In genomic region chr15:102202971-102203834, GRCm38 (mm10) we compare ENCODE assay signal across 8 mouse cellular contexts. TPM values are rescaled to one million over a fixed set of nuclear protein-coding genes. Genes with fewer than 3 reads are reported as not detected.
DNase-seq lines count a peak whose midpoint lies in the region; ATAC-seq and TF ChIP-seq lines count a peak whose summit lies in the region.

Gene Zfp740, plus strand, starts transcription at chr15:102203249.

- peak within 1 kb of the TSS; percentile 99 for H3K27ac ChIP-seq in heart, embryonic 11.5 days (ENCODE audit: low read depth, low read length)
- H3K27ac ChIP-seq in kidney, embryonic 16.5 days (ENCODE audit: low read length) = peak within 1 kb of the TSS; percentile 100
- peak within 1 kb of the TSS; percentile 94 for H3K27ac ChIP-seq in liver, adult 2 months (replicated peaks; ENCODE audit: insufficient read depth, low read depth, low read length)

- TF ChIP-seq CTCF in liver, adult 2 months (IDR thresholded peaks at IDR 0.05; ENCODE audit: low read depth, low read length) = no peak

- H3K4me1 ChIP-seq in heart, embryonic 11.5 days (ENCODE audit: control insufficient read depth, insufficient read depth, low read length) = peaks cover 24% of the 10 kb centered on the region
- H3K4me1 ChIP-seq in kidney, embryonic 16.5 days (ENCODE audit: insufficient read depth, low read length) = peaks cover 43% of the 10 kb centered on the region
- H3K4me1 ChIP-seq in liver, adult 2 months (ENCODE audit: control insufficient read depth, insufficient read depth, low read length) = peaks cover 18% of the 10 kb centered on the region

- peak within 1 kb of the TSS; percentile 89 for H3K4me2 ChIP-seq in heart, embryonic 11.5 days
- H3K4me2 ChIP-seq in kidney, embryonic 16.5 days (replicated peaks; ENCODE audit: low read depth, low read length) = peak within 1 kb of the TSS; percentile 79
- peak within 1 kb of the TSS; percentile 87 for H3K4me2 ChIP-seq in myocyte (ENCODE audit: low read depth)

- peaks cover 4% of the 10 kb centered on the region; the same call in 1 of the 2 replicates for H3K36me3 ChIP-seq in heart, embryonic 11.5 days (ENCODE audit: control insufficient read depth, insufficient read depth, low read length)
- H3K36me3 ChIP-seq in kidney, embryonic 16.5 days (ENCODE audit: insufficient read depth, low read length) = peaks cover 31% of the 10 kb centered on the region
- peaks cover 23% of the 10 kb centered on the region for H3K36me3 ChIP-seq in liver, adult 2 months (ENCODE audit: control insufficient read depth, insufficient read depth, low read length)
- H3K36me3 ChIP-seq in myocyte (ENCODE audit: control insufficient read depth, insufficient read depth) = peaks cover 29% of the 10 kb centered on the region
- peaks cover 6% of the 10 kb centered on the region for H3K36me3 ChIP-seq in splenic B cell, adult 2 months (ENCODE audit: control insufficient read depth, insufficient read depth, low read length, poor library complexity, severe bottlenecking)

- H3K79me2 ChIP-seq in liver, adult 2 months (ENCODE audit: control insufficient read depth, insufficient read depth, low read length) = peaks cover 10% of the 10 kb centered on the region; the same call in 1 of the 2 replicates
- peaks cover 37% of the 10 kb centered on the region for H3K79me2 ChIP-seq in myocyte (ENCODE audit: control insufficient read depth, insufficient read depth)

- peak within 1 kb of the TSS; percentile 85 for H3K4me3 ChIP-seq in heart, embryonic 11.5 days (ENCODE audit: low read depth, low read length)
- H3K4me3 ChIP-seq in kidney, embryonic 16.5 days (ENCODE audit: low read length) = peak within 1 kb of the TSS; percentile 89
- H3K4me3 ChIP-seq in liver, adult 2 months (ENCODE audit: insufficient read depth, low read depth, low read length) = peak within 1 kb of the TSS; percentile 98
- H3K4me3 ChIP-seq in myocyte = peak within 1 kb of the TSS; percentile 59

- peak within 1 kb of the TSS; percentile 93 for H3K9ac ChIP-seq in heart, embryonic 11.5 days (ENCODE audit: low read depth, low read length)
- peak within 1 kb of the TSS; percentile 100 for H3K9ac ChIP-seq in kidney, embryonic 16.5 days (replicated peaks; ENCODE audit: low read length)
- peak within 1 kb of the TSS; percentile 99 for H3K9ac ChIP-seq in liver, adult 2 months (ENCODE audit: low read depth, low read length)

- peak; percentile 94 for ATAC-seq in erythroblast, adult 5-6 weeks (replicated peaks; ENCODE audit: low FRiP score, poor library complexity, severe bottlenecking)
- ATAC-seq in heart, embryonic 11.5 days (replicated peaks; ENCODE audit: insufficient number of reproducible peaks, low FRiP score, low TSS enrichment) = peak; percentile 96
- ATAC-seq in kidney, embryonic 16.5 days (ENCODE audit: low FRiP score, low TSS enrichment) = peak; percentile 96

- no peaks in the 10 kb centered on the region for H3K9me3 ChIP-seq in heart, embryonic 11.5 days (replicated peaks; ENCODE audit: control insufficient read depth, low read length)
- H3K9me3 ChIP-seq in kidney, embryonic 16.5 days (ENCODE audit: low read length) = no peaks in the 10 kb centered on the region

- H3ac ChIP-seq in myocyte (ENCODE audit: control insufficient read depth, insufficient read length) = peak within 1 kb of the TSS; percentile 73

- peak; percentile 87 for DNase-seq in B cell, adult 2 months
- peak; percentile 99 for DNase-seq in brain, adult 2 months (ENCODE audit: low read depth, low spot score)
- DNase-seq in liver, adult 2 months (ENCODE audit: extremely low read depth, low read depth, low spot score) = peak; percentile 85
- DNase-seq in splenic B cell, adult 2 months (ENCODE audit: low read depth, low spot score) = peak; percentile 95

- WGBS in heart, embryonic 11.5 days (ENCODE audit: insufficient replicate concordance) = under 1% methylated on average over 48 of the region's 68 CpGs
- WGBS in kidney, embryonic 16.5 days = 0% methylated on average over 46 of the region's 68 CpGs
- WGBS in liver, adult 2 months = 1% methylated on average over 61 of the region's 68 CpGs

- no peaks in the 10 kb centered on the region for H3K27me3 ChIP-seq in heart, embryonic 11.5 days (ENCODE audit: control insufficient read depth, insufficient read depth, low read length)
- no peaks in the 10 kb centered on the region for H3K27me3 ChIP-seq in kidney, embryonic 16.5 days (ENCODE audit: insufficient read depth, low read length)
- no peaks in the 10 kb centered on the region for H3K27me3 ChIP-seq in liver, adult 2 months (ENCODE audit: control insufficient read depth, insufficient read depth, low read length)
- no peaks in the 10 kb centered on the region for H3K27me3 ChIP-seq in myocyte (ENCODE audit: control insufficient read depth, insufficient read depth, insufficient read length)
- H3K27me3 ChIP-seq in splenic B cell, adult 2 months (ENCODE audit: control insufficient read depth, insufficient read depth, low read length, poor library complexity, severe bottlenecking) = no peaks in the 10 kb centered on the region

- TF ChIP-seq POLR2A in liver, adult 2 months (IDR thresholded peaks at IDR 0.05; ENCODE audit: extremely low read depth, insufficient read depth, low read length) = peak; percentile 27; the same call in 1 of the 2 replicates
- peak; percentile 55 for TF ChIP-seq POLR2A in myocyte (IDR thresholded peaks at IDR 0.05; ENCODE audit: insufficient read length, low read depth)

TF ChIP-seq in myocyte, 11 proteins besides CTCF, POLR2A, EP300 and RAD21:
- TF ChIP-seq MAX (IDR thresholded peaks at IDR 0.05; ENCODE audit: low read depth) (no peak), REST (IDR thresholded peaks at IDR 0.05; ENCODE audit: insufficient read depth, insufficient read length) (no peak), POLR2AphosphoS2 (IDR thresholded peaks at IDR 0.05; ENCODE audit: insufficient read length, low read depth) (no peak), E2F4 (IDR thresholded peaks at IDR 0.05; ENCODE audit: insufficient read depth) (no peak), TCF3 (IDR thresholded peaks at IDR 0.05; ENCODE audit: insufficient read length, low read depth) (peak; percentile 31), CEBPB (IDR thresholded peaks at IDR 0.05; ENCODE audit: insufficient read depth, poor library complexity, severe bottlenecking) (peak; percentile 75; the same call in 1 of the 2 replicates), USF1 (IDR thresholded peaks at IDR 0.05; ENCODE audit: low read depth) (no peak), SRF (IDR thresholded peaks at IDR 0.05; ENCODE audit: control insufficient read depth, insufficient read length, low read depth) (no peak), TCF12 (IDR thresholded peaks at IDR 0.05; ENCODE audit: insufficient read depth, poor library complexity, severe bottlenecking) (peak; percentile 44), MYOD1 (IDR thresholded peaks at IDR 0.05; ENCODE audit: control insufficient read depth in 1 of 3, insufficient read length in 2 of 3, low read depth in 2 of 3) (peak in 2 of 3 experiments; percentile 78 to 89), MYOG (IDR thresholded peaks at IDR 0.05; ENCODE audit: control insufficient read depth in 1 of 3, insufficient read depth in 1 of 3, insufficient read length in 2 of 3, low read depth in 2 of 3) (peak in 2 of 3 experiments; percentile 83 to 91)
TF ChIP-seq in myocyte: peak in this region for 5.

RNA-seq across cellular contexts. Expression of gene Zfp740, which starts in this region (rescaled TPM):
- 14.2 and 19.0 TPM in 2 replicates for total RNA-seq in erythroblast, adult 5-6 weeks (2015; ENCODE audit: low replicate concordance)
- 15.7 and 21.5 TPM in 2 replicates for total RNA-seq in erythroblast, adult 5-6 weeks (2017; ENCODE audit: low replicate concordance)
- polyA plus RNA-seq in heart, embryonic 11.5 days (2014; fragmentation: Nextera tagmentation; extraction: Ambion mirVana) = 25.8 and 31.2 TPM in 2 replicates
- polyA plus RNA-seq in kidney, embryonic 16.5 days (2015; fragmentation: Nextera tagmentation; extraction: Ambion mirVana) = 82.1 and 88.7 TPM in 2 replicates
- total RNA-seq in liver, adult 2 months (2014; rRNA removed) = 15.6 and 21.0 TPM in 2 replicates
- polyA plus RNA-seq in liver, adult 2 months (2012; rRNA removed) = 8.1 and 9.4 TPM in 2 replicates
- 42.3 TPM for polyA plus RNA-seq in myocyte (2012; fragmentation: generic; extraction: Trizol)

Comparison
In these comparisons a context has a peak if more than half of its experiments do, and no peak if none do; other contexts are left out.
1. Peak in every context shown above with its lines: DNase-seq, ATAC-seq, H3K4me3 ChIP-seq and H3K27ac ChIP-seq.